Mouse (Mus musculus) G1E (cell line): ENCODE measurements around the gene Ddx6.

Experiments used
- CTCF ChIP-seq: IDR thresholded peaks from 2 replicates; pipeline ENCODE4 v1.5.1; 2012; ENCODE audit warnings: low read depth, low read length, inconsistent platforms, mixed read lengths
- GATA1 ChIP-seq: IDR thresholded peaks from 2 replicates; pipeline ENCODE4 v1.6.1; 2012; ENCODE audit warnings: borderline replicate concordance, low read length, inconsistent platforms, mixed read lengths
- POLR2AphosphoS5 ChIP-seq: IDR thresholded peaks from 2 replicates; pipeline ENCODE4 v1.6.1; 2012; ENCODE audit warnings: low read depth, low read length, inconsistent platforms; ENCODE audit not compliant: insufficient replicate concordance

DNA sequence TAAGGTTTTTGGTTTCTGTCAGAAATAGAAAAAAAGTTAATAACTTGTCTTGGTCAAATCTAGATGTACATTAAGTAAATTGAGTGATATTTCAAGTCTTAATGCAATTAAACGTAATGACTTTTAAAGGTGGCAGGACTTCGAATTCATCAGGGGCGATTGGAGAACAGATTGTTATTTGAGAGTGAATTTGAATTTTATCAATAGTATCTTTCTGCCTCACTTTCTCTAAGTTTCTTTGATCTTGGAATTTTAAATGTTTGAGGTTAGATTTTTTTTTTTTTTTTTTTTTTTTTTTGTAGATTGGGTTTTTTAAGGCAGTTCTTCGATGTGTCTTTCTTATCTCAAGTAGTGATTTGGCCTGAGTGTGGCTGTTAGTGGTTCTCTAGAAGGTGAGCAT lies 2.0 kb downstream of the Ddx6 start:
- TF ChIP-seq CTCF (no peak), GATA1 (no peak), POLR2AphosphoS5 (no peak)
